Mouse (Mus musculus) kidney, adult 2 months (tissue): ENCODE data around the gene Eci3.

Experiments used
- CTCF ChIP-seq: fragments of 200-500 bp; conservative IDR thresholded peaks from 2 replicates; pipeline ENCODE4 v1.5.1; 2011; ENCODE audit warnings: low read depth, mild to moderate bottlenecking, control low read depth, low read length, moderate library complexity, mixed read lengths; ENCODE audit not compliant: insufficient read depth, insufficient read length
- POLR2A ChIP-seq: fragments of 200-500 bp; IDR thresholded peaks from one replicate; pipeline ENCODE4 v1.6.1; 2011; ENCODE audit warnings: low read depth, low read length, control low read depth

DNA sequence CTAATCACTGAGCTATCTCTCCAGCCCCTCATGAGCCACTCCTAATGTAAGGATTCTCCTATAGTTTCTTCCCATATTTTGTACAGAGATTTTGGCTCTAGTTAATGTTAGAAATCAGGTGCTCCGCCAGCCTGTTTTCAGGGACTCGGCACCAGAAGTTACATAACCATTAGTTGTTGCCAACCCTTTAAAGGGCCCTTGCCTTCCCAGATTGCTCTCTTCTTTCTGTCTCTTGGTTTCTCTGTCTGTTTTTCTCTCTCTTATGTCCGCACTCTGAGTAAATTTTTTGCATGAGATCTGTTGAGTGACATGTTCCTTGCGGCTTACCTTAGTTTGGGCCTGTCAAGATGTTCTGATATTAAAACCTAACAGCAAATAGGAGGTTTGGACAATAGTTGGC lies 12.5 kb upstream of the Eci3 start:
- TF ChIP-seq POLR2A, result no peak
- TF ChIP-seq CTCF, result no peak
